Mouse (Mus musculus): ENCODE measurements around the gene Fbln2. TPM values are rescaled to one million over a fixed set of nuclear protein-coding genes. Genes with fewer than 3 reads are reported as not detected.

The Fbln2 gene
- polyA plus RNA-seq, 1 experiment from 2014 or later, result 35.5 TPM

DNA sequence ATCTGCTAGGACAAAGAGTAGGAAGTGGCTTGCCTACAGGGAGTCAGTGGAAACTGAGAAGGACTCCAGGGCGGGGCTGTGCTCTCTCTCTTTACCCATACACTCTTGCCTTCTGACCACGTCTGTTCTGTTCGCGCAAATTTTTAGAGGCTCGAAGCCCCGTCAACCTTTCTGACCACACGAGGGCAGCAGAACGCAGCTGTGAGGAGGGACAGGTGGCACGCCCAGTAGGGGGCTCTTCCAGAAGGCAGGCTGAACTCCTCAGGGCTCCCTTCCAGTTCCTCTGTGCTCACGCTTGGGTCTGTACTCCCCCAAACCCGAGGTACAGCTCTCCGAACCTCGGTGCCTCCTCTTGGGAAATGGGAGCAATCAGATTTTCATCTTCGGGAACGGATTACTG is 74.4 kb downstream of the Fbln2 start:
- H3K4me1 ChIP-seq (ENCODE audit: control insufficient read depth, insufficient read depth, low read length), result no peaks in the 10 kb centered on the region
- H3K9ac ChIP-seq (replicated peaks; ENCODE audit: low read depth, low read length), result no peak overlapping the region
- ATAC-seq (ENCODE audit: insufficient number of reproducible peaks, insufficient read depth, low FRiP score, low read depth), result no peak
- peaks cover 39% of the 10 kb centered on the region for H3K27me3 ChIP-seq (ENCODE audit: control insufficient read depth, insufficient read depth, low read length)
- no peak overlapping the region for H3K27ac ChIP-seq (ENCODE audit: low read length)
- 4% methylated on average over 15 of the region's 15 CpGs for WGBS
- 0 out of 2 replicates have a peak overlapping the region, but pooled peaks have one; percentile 5 for H3K4me2 ChIP-seq (replicated peaks; ENCODE audit: low read depth, low read length)
- no peaks in the 10 kb centered on the region for H3K36me3 ChIP-seq (ENCODE audit: control insufficient read depth, insufficient read depth, low read length)
- H3K4me3 ChIP-seq (ENCODE audit: low read depth, low read length), result no peak overlapping the region
- no peaks in the 10 kb centered on the region for H3K9me3 ChIP-seq (ENCODE audit: control insufficient read depth, low read depth, low read length)

- Histone ChIP-seq H3K4me3 (ENCODE audit: low read depth, low read length) (no peak overlapping the region), H3K9me3 (ENCODE audit: control insufficient read depth, low read depth, low read length) (no peaks in the 10 kb centered on the region), H3K27me3 (ENCODE audit: control insufficient read depth, insufficient read depth, low read length) (peaks cover 39% of the 10 kb centered on the region), H3K36me3 (ENCODE audit: control insufficient read depth, insufficient read depth, low read length) (no peaks in the 10 kb centered on the region), H3K4me1 (ENCODE audit: control insufficient read depth, insufficient read depth, low read length) (no peaks in the 10 kb centered on the region), H3K27ac (ENCODE audit: low read length) (no peak overlapping the region), H3K4me2 (replicated peaks; ENCODE audit: low read depth, low read length) (no peak overlapping the region), H3K9ac (replicated peaks; ENCODE audit: low read depth, low read length) (no peak overlapping the region)
- ATAC-seq (ENCODE audit: insufficient number of reproducible peaks, insufficient read depth, low FRiP score, low read depth), result no peak
- 60% methylated on average over 4 of the region's 4 CpGs for WGBS
Measured at GRCm38 (mm10) chr6:91287148-91287547, 74.9 kb downstream of the Fbln2 start.

- no peak overlapping the region for H3K4me2 ChIP-seq (replicated peaks; ENCODE audit: low read depth, low read length)
- H3K9ac ChIP-seq (replicated peaks; ENCODE audit: low read depth, low read length), result no peak overlapping the region
- H3K4me3 ChIP-seq (ENCODE audit: low read depth, low read length), result no peak overlapping the region
- peaks cover 39% of the 10 kb centered on the region for H3K27me3 ChIP-seq (ENCODE audit: control insufficient read depth, insufficient read depth, low read length)
- no peak for ATAC-seq (ENCODE audit: insufficient number of reproducible peaks, insufficient read depth, low FRiP score, low read depth)
- no peak overlapping the region for H3K27ac ChIP-seq (ENCODE audit: low read length)
- 75% methylated on average over 6 of the region's 6 CpGs for WGBS
- no peaks in the 10 kb centered on the region for H3K9me3 ChIP-seq (ENCODE audit: control insufficient read depth, low read depth, low read length)
- H3K36me3 ChIP-seq (ENCODE audit: control insufficient read depth, insufficient read depth, low read length), result no peaks in the 10 kb centered on the region
- no peaks in the 10 kb centered on the region for H3K4me1 ChIP-seq (ENCODE audit: control insufficient read depth, insufficient read depth, low read length)
Measured at GRCm38 (mm10) chr6:91287636-91288035, 75.4 kb downstream of the Fbln2 start.

DNA sequence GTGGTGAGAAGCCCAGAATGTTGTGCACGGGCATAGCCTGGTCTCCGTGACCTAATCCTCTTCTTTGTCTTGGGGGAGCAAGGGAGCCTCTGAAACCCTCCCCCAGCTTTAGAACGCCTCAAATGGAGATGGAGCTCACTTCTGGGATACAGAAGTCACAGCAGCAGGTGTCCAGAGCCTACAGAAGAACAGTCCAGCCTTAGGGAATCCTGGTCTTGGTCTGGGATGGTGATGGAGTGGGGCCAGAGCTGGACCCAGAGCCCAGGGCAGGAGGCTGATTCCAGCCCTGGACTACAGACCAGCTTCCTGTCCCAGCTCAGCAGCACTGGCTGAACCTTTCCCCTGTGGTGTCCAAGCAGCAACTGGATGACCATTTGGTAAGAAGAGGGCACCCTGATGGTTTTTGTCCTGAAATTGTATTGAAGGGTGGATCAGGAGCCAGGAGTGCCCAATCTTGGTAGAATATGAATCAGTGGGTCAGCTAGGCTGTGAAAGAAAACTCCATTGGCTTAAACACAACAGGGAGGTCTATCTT is 76.1 kb downstream of the Fbln2 start:
- Histone ChIP-seq H3K9ac (replicated peaks; ENCODE audit: low read depth, low read length) (no peak overlapping the region), H3K4me2 (replicated peaks; ENCODE audit: low read depth, low read length) (no peak overlapping the region), H3K9me3 (ENCODE audit: control insufficient read depth, low read depth, low read length) (no peaks in the 10 kb centered on the region), H3K27me3 (ENCODE audit: control insufficient read depth, insufficient read depth, low read length) (peaks cover 38% of the 10 kb centered on the region), H3K27ac (ENCODE audit: low read length) (no peak overlapping the region), H3K4me1 (ENCODE audit: control insufficient read depth, insufficient read depth, low read length) (no peaks in the 10 kb centered on the region), H3K4me3 (ENCODE audit: low read depth, low read length) (no peak overlapping the region), H3K36me3 (ENCODE audit: control insufficient read depth, insufficient read depth, low read length) (no peaks in the 10 kb centered on the region)
- WGBS, result 71% methylated on average over 3 of the region's 3 CpGs
- ATAC-seq (ENCODE audit: insufficient number of reproducible peaks, insufficient read depth, low FRiP score, low read depth), result no peak

- Histone ChIP-seq H3K4me2 (replicated peaks; ENCODE audit: low read depth, low read length) (no peak overlapping the region), H3K9ac (replicated peaks; ENCODE audit: low read depth, low read length) (no peak overlapping the region), H3K27ac (ENCODE audit: low read length) (no peak overlapping the region), H3K36me3 (ENCODE audit: control insufficient read depth, insufficient read depth, low read length) (no peaks in the 10 kb centered on the region), H3K9me3 (ENCODE audit: control insufficient read depth, low read depth, low read length) (no peaks in the 10 kb centered on the region), H3K27me3 (ENCODE audit: control insufficient read depth, insufficient read depth, low read length) (peaks cover 33% of the 10 kb centered on the region), H3K4me3 (ENCODE audit: low read depth, low read length) (no peak overlapping the region), H3K4me1 (ENCODE audit: control insufficient read depth, insufficient read depth, low read length) (no peaks in the 10 kb centered on the region)
- ATAC-seq (ENCODE audit: insufficient number of reproducible peaks, insufficient read depth, low FRiP score, low read depth), result no peak
- WGBS, result 46% methylated on average over 1 of the region's 1 CpGs
Measured at GRCm38 (mm10) chr6:91288961-91289360, 76.7 kb downstream of the Fbln2 start.

GRCm38 (mm10) chr6:91290937-91291336 is 78.7 kb downstream of the Fbln2 start:
- Histone ChIP-seq H3K27ac (ENCODE audit: low read length) (no peak overlapping the region), H3K9ac (replicated peaks; ENCODE audit: low read depth, low read length) (no peak overlapping the region), H3K36me3 (ENCODE audit: control insufficient read depth, insufficient read depth, low read length) (no peaks in the 10 kb centered on the region), H3K9me3 (ENCODE audit: control insufficient read depth, low read depth, low read length) (no peaks in the 10 kb centered on the region), H3K4me2 (replicated peaks; ENCODE audit: low read depth, low read length) (no peak overlapping the region), H3K4me3 (ENCODE audit: low read depth, low read length) (no peak overlapping the region), H3K4me1 (ENCODE audit: control insufficient read depth, insufficient read depth, low read length) (no peaks in the 10 kb centered on the region), H3K27me3 (ENCODE audit: control insufficient read depth, insufficient read depth, low read length) (peaks cover 14% of the 10 kb centered on the region)
- 74% methylated on average over 10 of the region's 10 CpGs for WGBS
- ATAC-seq (ENCODE audit: insufficient number of reproducible peaks, insufficient read depth, low FRiP score, low read depth), result no peak

DNA sequence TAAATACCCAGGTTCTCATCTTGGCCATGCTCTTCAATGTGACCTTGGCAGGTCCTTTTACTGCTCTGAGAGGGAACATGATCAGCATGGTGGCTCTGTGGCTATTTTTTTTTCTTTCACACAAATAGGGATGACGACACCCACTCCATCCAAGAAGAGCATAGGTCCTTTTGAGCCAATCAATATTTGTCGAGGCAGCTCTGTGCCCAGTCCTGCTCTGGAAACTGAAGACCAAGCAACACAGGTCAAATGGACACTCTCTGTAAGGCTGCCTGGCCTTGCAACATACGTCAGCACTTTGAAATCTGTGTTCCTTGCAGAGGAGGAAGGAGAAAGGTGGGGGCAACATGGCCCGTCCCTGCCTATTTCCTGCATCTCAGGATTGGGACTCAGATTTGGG is 83.2 kb downstream of the Fbln2 start:
- H3K36me3 ChIP-seq (ENCODE audit: control insufficient read depth, insufficient read depth, low read length), result no peaks in the 10 kb centered on the region
- no peak overlapping the region for H3K4me3 ChIP-seq (ENCODE audit: low read depth, low read length)
- no peaks in the 10 kb centered on the region for H3K9me3 ChIP-seq (ENCODE audit: control insufficient read depth, low read depth, low read length)
- no peaks in the 10 kb centered on the region for H3K4me1 ChIP-seq (ENCODE audit: control insufficient read depth, insufficient read depth, low read length)
- H3K9ac ChIP-seq (replicated peaks; ENCODE audit: low read depth, low read length), result no peak overlapping the region
- H3K27me3 ChIP-seq (ENCODE audit: control insufficient read depth, insufficient read depth, low read length), result no peaks in the 10 kb centered on the region
- WGBS, result 59% methylated on average over 4 of the region's 4 CpGs
- no peak for ATAC-seq (ENCODE audit: insufficient number of reproducible peaks, insufficient read depth, low FRiP score, low read depth)
- H3K4me2 ChIP-seq (replicated peaks; ENCODE audit: low read depth, low read length), result no peak overlapping the region
- H3K27ac ChIP-seq (ENCODE audit: low read length), result no peak overlapping the region

DNA sequence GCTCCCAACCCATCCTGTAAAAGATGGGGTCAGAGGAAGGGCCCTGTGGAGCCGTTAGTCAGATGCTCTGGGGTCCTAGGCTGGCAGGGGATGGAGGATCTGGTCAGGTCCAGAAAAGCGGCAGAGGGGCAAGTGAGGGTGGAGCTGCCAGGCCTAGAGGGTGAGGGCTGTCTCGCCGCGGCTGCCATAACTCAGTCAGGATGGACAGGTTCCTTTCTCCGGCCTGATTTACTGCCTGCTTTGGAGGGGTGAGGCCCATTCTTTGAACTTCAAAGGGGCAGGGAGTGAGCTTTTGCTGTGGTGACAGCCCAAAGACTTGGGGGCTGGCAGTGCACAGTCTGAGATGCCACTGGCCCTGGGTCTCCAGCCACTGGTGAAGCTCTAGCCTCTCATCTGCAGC is 86.6 kb downstream of the Fbln2 start:
- Histone ChIP-seq H3K9me3 (ENCODE audit: control insufficient read depth, low read depth, low read length) (no peaks in the 10 kb centered on the region), H3K36me3 (ENCODE audit: control insufficient read depth, insufficient read depth, low read length) (no peaks in the 10 kb centered on the region), H3K4me3 (ENCODE audit: low read depth, low read length) (no peak overlapping the region), H3K9ac (replicated peaks; ENCODE audit: low read depth, low read length) (no peak overlapping the region), H3K4me2 (replicated peaks; ENCODE audit: low read depth, low read length) (no peak overlapping the region), H3K27me3 (ENCODE audit: control insufficient read depth, insufficient read depth, low read length) (no peaks in the 10 kb centered on the region), H3K27ac (ENCODE audit: low read length) (no peak overlapping the region), H3K4me1 (ENCODE audit: control insufficient read depth, insufficient read depth, low read length) (no peaks in the 10 kb centered on the region)
- WGBS, result 19% methylated on average over 6 of the region's 6 CpGs
- ATAC-seq (ENCODE audit: insufficient number of reproducible peaks, insufficient read depth, low FRiP score, low read depth), result no peak

- Histone ChIP-seq H3K9me3 (ENCODE audit: control insufficient read depth, low read depth, low read length) (no peaks in the 10 kb centered on the region), H3K27ac (ENCODE audit: low read length) (no peak overlapping the region), H3K36me3 (ENCODE audit: control insufficient read depth, insufficient read depth, low read length) (no peaks in the 10 kb centered on the region), H3K9ac (replicated peaks; ENCODE audit: low read depth, low read length) (no peak overlapping the region), H3K4me3 (ENCODE audit: low read depth, low read length) (no peak overlapping the region), H3K4me2 (replicated peaks; ENCODE audit: low read depth, low read length) (no peak overlapping the region), H3K27me3 (ENCODE audit: control insufficient read depth, insufficient read depth, low read length) (no peaks in the 10 kb centered on the region), H3K4me1 (ENCODE audit: control insufficient read depth, insufficient read depth, low read length) (no peaks in the 10 kb centered on the region)
- no peak for ATAC-seq (ENCODE audit: insufficient number of reproducible peaks, insufficient read depth, low FRiP score, low read depth)
- WGBS, result 57% methylated on average over 3 of the region's 3 CpGs
Measured at GRCm38 (mm10) chr6:91300079-91300478, 87.8 kb downstream of the Fbln2 start.

Measured in stomach, embryonic 14.5 days (tissue).